Comparison of ENCODE assay signal across 10 mouse cellular contexts in the genomic region with DNA sequence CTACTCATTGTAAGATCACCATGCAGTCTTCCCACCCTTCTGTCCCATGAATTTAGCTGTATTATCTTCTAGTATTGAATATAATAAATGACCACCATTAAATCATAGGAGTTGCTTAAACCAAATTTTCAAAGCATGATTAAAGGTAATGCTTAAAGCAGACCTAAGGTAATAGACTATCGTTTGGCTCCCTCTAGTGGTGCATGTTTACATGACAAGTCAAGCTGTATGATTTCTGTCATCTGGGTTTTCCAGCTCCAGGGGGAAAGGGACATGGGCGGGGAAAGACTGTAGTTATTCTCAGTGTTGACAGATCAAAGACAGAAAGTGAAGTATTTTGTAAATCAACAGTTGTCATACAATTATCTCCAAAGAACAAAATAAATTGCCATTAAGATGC.
DNase-seq lines count a peak whose midpoint lies in the region; ATAC-seq and TF ChIP-seq lines count a peak whose summit lies in the region.
"Had no signal": no experiment of that assay in that cellular context is flagged by ENCODE, and none has a peak within 500 bp of the region (broad histone marks: within the 10 kb centered on the region; RNA-seq: fewer than 3 reads in every experiment).

No protein-coding gene starts in this region.

- intact Hi-C loops in gastrocnemius, adult 2 months (cut with DNase I): loop anchor here (1.0 kb wide), 1 partner anchor 320 kb away; no protein-coding TSS in a partner anchor

- H3K36me3 ChIP-seq in limb, embryonic 10.5 days: no peaks in the 10 kb centered on the region
- H3K36me3 ChIP-seq: embryonic facial prominence, embryonic 12.5 days; midbrain, embryonic 12.5 days had no signal

- H3K27ac ChIP-seq in gastrocnemius, adult 2 months: no peak overlapping the region
- no peak overlapping the region for H3K27ac ChIP-seq in limb, embryonic 10.5 days
- H3K27ac ChIP-seq: embryonic facial prominence, embryonic 12.5 days; midbrain, embryonic 12.5 days had no signal

- TF ChIP-seq CTCF in gastrocnemius, adult 2 months (IDR thresholded peaks at IDR 0.05): peak; percentile 80

- no peaks in the 10 kb centered on the region for H3K27me3 ChIP-seq in limb, embryonic 10.5 days (ENCODE audit: low read depth, poor library complexity, severe bottlenecking)
- H3K27me3 ChIP-seq: embryonic facial prominence, embryonic 12.5 days; midbrain, embryonic 12.5 days had no signal

- peak; percentile 76 for DNase-seq in urinary bladder, postnatal 14 days (ENCODE audit: low spot score)
- no peak for DNase-seq in urinary bladder, postnatal 10 days (ENCODE audit: low spot score)
- peak; percentile 15 for DNase-seq in cerebellum, adult 9-11 months
- DNase-seq in gastrocnemius, adult 2 months: peak; percentile 40
- DNase-seq in kidney, adult 11 months: peak; percentile 19
- DNase-seq in limb, embryonic 10.5 days (ENCODE audit: low spot score): peak; percentile 55
- DNase-seq in telencephalon, adult 2 months (ENCODE audit: low read depth, low spot score): peak; percentile 53

- H3K9me3 ChIP-seq in limb, embryonic 10.5 days (replicated peaks): no peaks in the 10 kb centered on the region
- H3K9me3 ChIP-seq: embryonic facial prominence, embryonic 12.5 days; midbrain, embryonic 12.5 days had no signal

- peak; percentile 71; the same call in 1 of the 2 replicates for ATAC-seq in monocyte, adult 5-6 weeks (replicated peaks; ENCODE audit: insufficient number of reproducible peaks, low FRiP score, low TSS enrichment, poor library complexity, severe bottlenecking)

- peaks cover 17% of the 10 kb centered on the region for H3K4me1 ChIP-seq in limb, embryonic 10.5 days
- H3K4me1 ChIP-seq: embryonic facial prominence, embryonic 12.5 days had no signal

- WGBS in limb, embryonic 10.5 days: 10% methylated on average over 2 of the region's 2 CpGs

- H3K4me3 ChIP-seq in gastrocnemius, adult 2 months: no peak overlapping the region
- H3K4me3 ChIP-seq in limb, embryonic 10.5 days: no peak overlapping the region
- H3K4me3 ChIP-seq: embryonic facial prominence, embryonic 12.5 days; midbrain, embryonic 12.5 days had no signal
